Mouse (Mus musculus) spleen, adult 2 months (tissue): ENCODE results near the gene Ddx27. TPM values are rescaled to one million over a fixed set of nuclear protein-coding genes. Genes with fewer than 3 reads are reported as not detected.

Experiments used
- DNase-seq, 2 experiments: peaks; one replicate each; pipeline versions ENCODE4 v3.0.0 to v3.0.0-alpha.2; 2012 to 2021; ENCODE audit warnings: low spot score in 2 of 2, low read depth in 1 of 2
- H3K27ac ChIP-seq: fragments of 200-500 bp; 2 replicates; pipeline ENCODE4 v1.5.1; 2012; ENCODE audit warnings: low read length, inconsistent platforms; ENCODE audit not compliant: insufficient read depth
- H3K27me3 ChIP-seq: fragments of 200-500 bp; 2 replicates; pipeline ENCODE4 v1.6.1; 2012; ENCODE audit warnings: mild to moderate bottlenecking, moderate library complexity, low read length, inconsistent platforms; ENCODE audit not compliant: control insufficient read depth, insufficient read depth
- H3K36me3 ChIP-seq: fragments of 200-500 bp; 2 replicates; pipeline ENCODE4 v1.6.1; 2012; ENCODE audit warnings: mild to moderate bottlenecking, low read length, inconsistent platforms; ENCODE audit not compliant: control insufficient read depth, insufficient read depth
- H3K4me1 ChIP-seq: fragments of 200-500 bp; 2 replicates; pipeline ENCODE4 v1.6.1; 2011; ENCODE audit warnings: inconsistent platforms; ENCODE audit not compliant: control insufficient read depth, insufficient read depth, insufficient read length
- H3K4me3 ChIP-seq: fragments of 200-500 bp; 2 replicates; pipeline ENCODE4 v1.5.1; 2011; ENCODE audit warnings: mild to moderate bottlenecking, inconsistent platforms; ENCODE audit not compliant: insufficient read depth, insufficient read length; ENCODE audit errors: extremely low read depth
- CTCF ChIP-seq: fragments of 200-500 bp; IDR thresholded peaks from 2 replicates; pipeline ENCODE4 v1.5.1; 2011; ENCODE audit warnings: mild to moderate bottlenecking, inconsistent platforms; ENCODE audit not compliant: insufficient read depth, insufficient read length, insufficient replicate concordance; ENCODE audit errors: extremely low read depth
- POLR2A ChIP-seq: fragments of 200-500 bp; IDR thresholded peaks from 2 replicates; pipeline ENCODE4 v1.6.1; 2011; ENCODE audit warnings: low read depth, low read length, inconsistent platforms
- WGBS: fragments of 180-500 bp; shearing (Covaris S2); methylation state at CpG from one replicate; pipeline ENCODE4 v1.1.7; 2018; 5-methylcytosine and 5-hydroxymethylcytosine counted together
- polyA plus RNA-seq: library from polyadenylated mRNA; depleted of rRNA; stranded (reverse); fragments of >200 nt; gene quantifications from 2 replicates; pipeline ENCODE4 v1.2.3, GENCODE M21; 2012

Gene Ddx27
- polyA plus RNA-seq, 1 experiment = 27.4 TPM

DNA sequence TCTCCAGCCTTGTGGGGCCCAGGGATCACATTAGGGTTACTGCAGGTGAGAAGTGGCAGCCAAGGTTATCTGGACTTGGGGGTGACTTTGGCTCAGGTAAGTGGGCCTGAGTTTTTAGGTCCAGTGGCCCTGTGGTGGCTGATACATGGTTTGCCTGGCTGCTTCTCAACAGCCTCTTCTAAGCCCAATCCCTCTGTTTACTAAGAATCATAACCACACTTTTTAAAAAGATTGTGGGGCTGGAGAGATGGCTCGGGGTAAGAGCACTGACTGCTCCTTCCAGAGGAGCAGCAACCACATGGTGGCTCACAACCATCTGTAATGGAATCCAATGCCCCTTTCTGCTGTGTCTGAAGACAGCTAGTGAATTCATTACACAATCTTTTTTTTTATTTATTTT lies 51.0 kb downstream of the Ddx27 start:
- H3K4me1 ChIP-seq = peaks cover 19% of the 10 kb centered on the region
- peaks cover 15% of the 10 kb centered on the region for H3K36me3 ChIP-seq
- H3K27ac ChIP-seq = no peak overlapping the region; the same call in 1 of the 2 replicates
- H3K27me3 ChIP-seq = no peaks in the 10 kb centered on the region
- no peak for DNase-seq
- H3K4me3 ChIP-seq = no peak overlapping the region
- WGBS = 78% methylated on average over 1 of the region's 1 CpGs
- TF ChIP-seq POLR2A = no peak
- no peak for TF ChIP-seq CTCF

DNA sequence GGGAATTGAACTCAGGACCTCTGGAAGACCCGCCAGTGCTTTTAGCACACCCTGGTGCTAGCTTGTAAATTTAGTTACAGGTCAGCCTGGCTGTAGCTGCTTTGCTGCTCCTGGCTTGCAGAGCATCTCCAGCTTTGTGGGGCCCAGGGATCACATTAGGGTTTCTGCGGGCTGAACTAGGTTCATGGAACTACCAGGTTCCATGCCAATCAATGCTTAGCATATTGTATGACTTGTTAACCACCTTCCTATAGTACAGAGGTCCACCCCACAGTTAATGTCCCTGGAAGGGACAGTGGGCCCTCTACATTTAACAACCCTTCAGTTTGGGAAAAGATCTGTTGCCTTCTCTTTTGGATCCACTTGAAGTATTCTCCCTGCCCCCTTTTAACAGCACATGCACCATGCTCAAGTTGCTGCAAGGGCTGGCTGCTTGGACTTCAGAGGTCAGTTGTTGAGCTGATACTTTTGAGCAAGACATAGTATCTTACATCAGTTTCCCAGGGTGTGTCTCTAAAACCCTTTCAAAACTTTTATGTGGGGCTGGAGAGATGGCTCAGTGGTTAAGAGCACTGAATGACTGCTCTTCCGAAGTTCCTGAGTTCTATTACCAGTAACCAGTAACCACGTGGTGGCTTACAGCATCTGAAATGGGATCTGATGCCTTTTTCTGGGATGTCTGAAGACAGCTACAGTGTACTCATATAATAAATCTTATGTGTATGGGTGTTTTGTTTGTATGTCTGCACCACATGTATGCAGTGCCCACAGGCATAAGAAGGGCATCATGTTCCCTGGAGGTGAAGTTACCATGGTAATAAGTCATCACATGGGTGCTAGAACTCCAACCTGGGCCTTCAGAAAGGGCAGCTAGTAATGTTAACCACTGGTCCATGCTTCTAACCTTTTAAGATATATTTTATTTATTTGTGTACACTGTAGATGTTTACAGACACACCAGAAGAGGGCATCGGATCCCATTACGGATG lies 51.8 kb downstream of the Ddx27 start:
- Histone ChIP-seq H3K4me1 (peaks cover 11% of the 10 kb centered on the region), H3K36me3 (peaks cover 15% of the 10 kb centered on the region), H3K27ac (peak overlapping the region; percentile 28; the same call in 1 of the 2 replicates), H3K4me3 (no peak overlapping the region), H3K27me3 (no peaks in the 10 kb centered on the region)
- no peak for TF ChIP-seq POLR2A
- no peak for TF ChIP-seq CTCF
- 49% methylated on average over 6 of the region's 6 CpGs for WGBS
- no peak for DNase-seq

- WGBS = 30% methylated on average over 6 of the region's 6 CpGs
- no peak for TF ChIP-seq CTCF
- TF ChIP-seq POLR2A = no peak
- H3K27me3 ChIP-seq = no peaks in the 10 kb centered on the region
- H3K27ac ChIP-seq = peak overlapping the region; percentile 40; the same call in 1 of the 2 replicates
- no peak for DNase-seq
- H3K36me3 ChIP-seq = peaks cover 15% of the 10 kb centered on the region
- H3K4me3 ChIP-seq = no peak overlapping the region
- H3K4me1 ChIP-seq = peaks cover 10% of the 10 kb centered on the region
Observed at GRCm38 (mm10) chr2:167067575-167067974, 52.6 kb downstream of the Ddx27 start.

DNA sequence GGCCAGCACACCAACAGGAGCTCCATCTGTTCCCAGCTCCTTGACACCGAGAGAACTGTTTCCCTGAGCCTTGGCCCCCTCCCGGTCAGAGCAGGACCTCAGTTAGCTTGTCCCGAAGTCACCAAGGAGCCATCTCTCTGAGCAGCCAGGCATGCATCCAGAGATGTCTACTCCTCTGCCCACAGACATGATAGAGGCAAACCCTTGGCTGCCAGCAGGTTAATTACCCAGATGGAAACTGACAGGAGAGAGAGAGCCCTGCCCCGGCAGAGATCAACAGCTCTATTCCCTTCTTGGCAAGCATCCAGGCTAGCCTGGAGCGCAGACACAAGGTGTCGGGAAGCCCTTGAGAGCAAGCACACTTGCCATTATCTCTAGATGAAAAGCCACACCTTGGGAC lies 55.3 kb downstream of the Ddx27 start:
- H3K36me3 ChIP-seq = peaks cover 7% of the 10 kb centered on the region
- no peaks in the 10 kb centered on the region for H3K27me3 ChIP-seq
- WGBS = 78% methylated on average over 6 of the region's 6 CpGs
- TF ChIP-seq CTCF (no peak), POLR2A (no peak)
- no peak overlapping the region for H3K27ac ChIP-seq
- no peak overlapping the region for H3K4me3 ChIP-seq
- DNase-seq = no peak
- H3K4me1 ChIP-seq = peaks cover 8% of the 10 kb centered on the region; the same call in 1 of the 2 replicates

DNA sequence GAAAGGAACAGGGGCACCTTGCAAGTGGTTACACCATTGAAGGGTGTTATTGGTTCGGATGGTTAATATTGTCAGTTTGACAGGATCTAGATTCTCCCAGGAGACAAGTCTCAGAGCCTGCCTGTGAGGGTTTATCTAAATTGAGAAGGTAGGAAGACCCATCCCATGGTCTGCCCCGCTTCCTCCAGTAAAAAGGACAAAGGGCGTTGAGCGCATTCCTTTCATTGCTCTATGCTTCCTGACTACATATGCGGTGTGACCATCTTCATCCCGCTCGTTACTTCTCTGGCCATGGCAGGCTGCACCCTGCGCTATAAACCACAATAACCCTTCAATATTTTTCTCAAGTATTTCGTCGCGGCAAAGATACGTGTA lies 56.3 kb downstream of the Ddx27 start:
- H3K27me3 ChIP-seq = no peaks in the 10 kb centered on the region
- 24% methylated on average over 12 of the region's 12 CpGs for WGBS
- H3K4me1 ChIP-seq = peaks cover 8% of the 10 kb centered on the region; the same call in 1 of the 2 replicates
- DNase-seq = no peak
- TF ChIP-seq POLR2A = no peak
- no peak for TF ChIP-seq CTCF
- H3K27ac ChIP-seq = no peak overlapping the region
- peak overlapping the region; percentile 50 for H3K4me3 ChIP-seq
- no peaks in the 10 kb centered on the region for H3K36me3 ChIP-seq

GRCm38 (mm10) chr2:167071641-167072601 lies 56.9 kb downstream of the Ddx27 start:
- peak; percentile 86 to 89 for DNase-seq
- Histone ChIP-seq H3K36me3 (no peaks in the 10 kb centered on the region), H3K27me3 (no peaks in the 10 kb centered on the region), H3K27ac (no peak overlapping the region), H3K4me3 (peak overlapping the region; percentile 50), H3K4me1 (peaks cover 8% of the 10 kb centered on the region; the same call in 1 of the 2 replicates)
- TF ChIP-seq POLR2A (no peak), CTCF (peak; percentile 100)
- 7% methylated on average over 22 of the region's 22 CpGs for WGBS
